Mouse (Mus musculus) urinary bladder, postnatal 14 days (tissue): ENCODE data around the gene Brf1.

Source experiments
- DNase-seq: peaks from one replicate; pipeline ENCODE4 v3.0.0; 2021; ENCODE audit warnings: low spot score

The Brf1 gene

GRCm38 (mm10) chr12:112938873-112939565, 61.5 kb downstream of the Brf1 start:
- no peak for DNase-seq

GRCm38 (mm10) chr12:112938366-112938765, 62.1 kb downstream of the Brf1 start:
- no peak for DNase-seq

GRCm38 (mm10) chr12:112937906-112938305, 62.6 kb downstream of the Brf1 start:
- peak; percentile 53 for DNase-seq

GRCm38 (mm10) chr12:112932647-112933046, 67.9 kb downstream of the Brf1 start:
- no peak for DNase-seq

- peak; percentile 69 for DNase-seq
These were observed 70.7 kb downstream of the Brf1 start, which contains the start of gene Jag2 for GRCm38 (mm10) chr12:112929562-112930352. Jag2 (minus strand) TSS chr12:112929776.

- peak; percentile 80 for DNase-seq
These were observed 71.9 kb downstream of the Brf1 start for GRCm38 (mm10) chr12:112928401-112929241.

- peak; percentile 85 for DNase-seq
These were observed 73.2 kb downstream of the Brf1 start for GRCm38 (mm10) chr12:112927265-112927664.

GRCm38 (mm10) chr12:112925950-112926349, 74.6 kb downstream of the Brf1 start:
- no peak for DNase-seq

- no peak for DNase-seq
These were observed 78.0 kb downstream of the Brf1 start for GRCm38 (mm10) chr12:112922541-112922940.

GRCm38 (mm10) chr12:112921518-112921917, 79.0 kb downstream of the Brf1 start:
- DNase-seq = no peak

GRCm38 (mm10) chr12:112917906-112918305, 82.6 kb downstream of the Brf1 start:
- no peak for DNase-seq

- DNase-seq = no peak
These were observed 83.0 kb downstream of the Brf1 start for GRCm38 (mm10) chr12:112917486-112917885.

- DNase-seq = no peak
These were observed 83.7 kb downstream of the Brf1 start for GRCm38 (mm10) chr12:112916698-112917400.

GRCm38 (mm10) chr12:112915587-112915986, 84.9 kb downstream of the Brf1 start:
- no peak for DNase-seq

GRCm38 (mm10) chr12:112914527-112914926, 86.0 kb downstream of the Brf1 start:
- no peak for DNase-seq

- no peak for DNase-seq
These were observed 87.4 kb downstream of the Brf1 start for GRCm38 (mm10) chr12:112912951-112913745.

GRCm38 (mm10) chr12:112911701-112912100, 88.8 kb downstream of the Brf1 start:
- DNase-seq = no peak
